Mouse (Mus musculus) forebrain, embryonic 11.5 days (tissue): Measurements from ENCODE around the gene Tpp2. TPM values are rescaled to one million over a fixed set of nuclear protein-coding genes. Genes with fewer than 3 reads are reported as not detected.
"Not testable (repeated sequence)": the region's sequence is repeated elsewhere in the genome, so short reads cannot be mapped to it uniquely, and the experiment has no call there.

Source experiments
- ATAC-seq: fragments of 200-750 bp; cut with Nextera tagmentation; replicated peaks from 2 replicates; pipeline ENCODE4 v1.8.0; 2017; ENCODE audit warnings: moderate TSS enrichment; ENCODE audit not compliant: low FRiP score
- DNase-seq: peaks from one replicate; pipeline ENCODE4 v3.0.0-alpha.2; 2017; ENCODE audit warnings: low spot score
- H3K27ac ChIP-seq: fragments of 300-500 bp; sonication (generic); 2 replicates; pipeline ENCODE4 v1.5.1; 2014; ENCODE audit warnings: low read depth, low read length
- H3K27me3 ChIP-seq: fragments of 300-500 bp; sonication (generic); 2 replicates; pipeline ENCODE4 v1.6.1; 2014; ENCODE audit warnings: mild to moderate bottlenecking, low read length, mixed read lengths; ENCODE audit not compliant: control insufficient read depth, insufficient read depth
- H3K36me3 ChIP-seq: fragments of 300-500 bp; sonication (generic); 2 replicates; pipeline ENCODE4 v1.6.1; 2014; ENCODE audit warnings: mild to moderate bottlenecking, low read length, moderate library complexity, mixed read lengths; ENCODE audit not compliant: control insufficient read depth, insufficient read depth
- H3K4me1 ChIP-seq: fragments of 300-500 bp; sonication (generic); replicated peaks from 2 replicates; pipeline ENCODE4 v1.6.1; 2014; ENCODE audit warnings: low read length, mixed read lengths; ENCODE audit not compliant: control insufficient read depth, insufficient read depth
- H3K4me2 ChIP-seq: fragments of 300-500 bp; sonication (generic); 2 replicates; pipeline ENCODE4 v1.6.1; 2014; ENCODE audit warnings: low read depth, mild to moderate bottlenecking, low read length, moderate library complexity, mixed read lengths; ENCODE audit not compliant: severe bottlenecking
- H3K4me3 ChIP-seq: fragments of 300-500 bp; sonication (generic); 2 replicates; pipeline ENCODE4 v1.5.1; 2014; ENCODE audit warnings: low read depth, low read length
- H3K9ac ChIP-seq: fragments of 300-500 bp; sonication (generic); 2 replicates; pipeline ENCODE4 v1.6.1; 2014; ENCODE audit warnings: low read length
- H3K9me3 ChIP-seq: fragments of 300-500 bp; sonication (generic); 2 replicates; pipeline ENCODE4 v1.6.1; 2016; ENCODE audit warnings: low read length, mixed read lengths; ENCODE audit not compliant: control insufficient read depth
- WGBS: fragments of 180-500 bp; shearing (Covaris S2); extraction: QIAGEN DNeasy Blood & Tissue Kit; methylation state at CpG from one replicate; pipeline ENCODE4 v1.1.7; 2014; 5-methylcytosine and 5-hydroxymethylcytosine counted together
- microRNA-seq: library from miRNA; unstranded; fragments of <30 nt; microRNA quantifications from one replicate; pipeline ENCODE4, GENCODE M21; 2016; ENCODE audit not compliant: insufficient number of aligned reads
- polyA plus RNA-seq: library from polyadenylated mRNA; unstranded; fragments of >200 nt; fragmentation: Nextera tagmentation; extraction: Ambion mirVana; gene quantifications from 2 replicates; pipeline ENCODE4 v1.2.1, GENCODE M21; 2014

Tpp2 gene
- polyA plus RNA-seq, 1 experiment from 2014 or later: 70.1 TPM

DNA sequence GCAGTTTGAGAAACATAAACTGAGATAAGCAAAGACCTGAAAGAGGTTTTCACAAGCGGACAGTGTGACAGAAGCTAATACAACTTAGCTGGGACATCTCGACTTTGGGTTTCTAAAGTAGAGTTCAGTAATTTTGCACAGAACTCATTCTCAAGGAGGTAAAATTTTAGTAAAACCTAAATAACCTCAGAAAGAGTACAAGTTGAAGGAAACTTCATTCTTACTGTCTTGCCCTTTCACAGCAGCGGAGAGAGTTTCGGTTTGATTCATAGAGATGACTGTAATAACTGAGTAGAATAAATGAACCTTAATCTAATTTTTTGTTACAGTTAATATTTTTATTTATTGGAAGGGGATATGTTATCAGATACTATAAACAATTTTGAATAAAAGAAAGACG lies 99.5 kb downstream of the Tpp2 start:
- Histone ChIP-seq H3K9me3 (no peaks in the 10 kb centered on the region), H3K36me3 (no peaks in the 10 kb centered on the region), H3K27me3 (no peaks in the 10 kb centered on the region), H3K4me1 (no peaks in the 10 kb centered on the region), H3K9ac (no peak overlapping the region), H3K27ac (no peak overlapping the region), H3K4me2 (no peak overlapping the region), H3K4me3 (no peak overlapping the region)
- DNase-seq: no peak
- no peak for ATAC-seq
- WGBS: 90% methylated on average over 5 of the region's 5 CpGs

DNA sequence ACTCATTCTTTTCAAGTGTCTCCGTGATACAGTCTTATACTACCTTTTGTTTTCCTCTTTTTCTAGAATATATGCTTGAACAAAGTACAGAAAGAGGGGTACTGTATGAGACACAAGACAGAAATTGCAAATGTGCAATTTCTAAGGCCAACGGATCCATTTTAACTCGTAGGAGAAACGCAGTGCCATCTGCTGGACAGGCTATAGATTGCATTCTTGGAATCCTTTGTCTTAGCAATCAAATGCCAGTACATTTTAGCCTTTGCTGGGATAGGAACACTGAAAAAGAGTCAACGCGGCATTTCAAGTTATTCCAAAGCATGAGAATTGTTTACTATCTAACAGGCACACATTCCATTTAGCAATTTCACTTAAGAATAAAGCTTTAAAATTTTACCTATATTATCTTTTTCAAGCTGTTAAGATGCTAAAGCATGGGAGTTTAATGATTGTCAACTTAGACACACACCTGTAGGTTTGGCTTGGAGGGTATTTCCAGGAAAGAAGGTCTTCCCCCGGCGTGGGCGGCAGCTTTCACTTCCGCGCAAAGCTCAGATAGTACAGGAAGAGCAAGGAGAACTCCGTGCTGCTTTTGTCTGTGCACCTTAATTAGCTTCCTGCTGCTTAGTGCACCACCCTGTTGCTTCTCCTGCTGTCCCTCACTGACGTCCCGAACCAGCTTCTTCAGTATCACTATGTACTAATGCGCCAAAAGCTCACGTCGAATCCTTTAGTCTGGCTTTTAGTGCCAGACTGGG lies 108.5 kb downstream of the Tpp2 start:
- H3K27me3 ChIP-seq: no peaks in the 10 kb centered on the region
- 0 out of 2 replicates have a peak, but pooled peaks cover 2% of the 10 kb centered on the region for H3K4me1 ChIP-seq
- H3K27ac ChIP-seq: no peak overlapping the region
- ATAC-seq (peak; percentile 70), DNase-seq (peak; percentile 77)
- peak overlapping the region; percentile 26 for H3K4me3 ChIP-seq
- no peaks in the 10 kb centered on the region for H3K36me3 ChIP-seq
- 1% methylated on average over 17 of the region's 17 CpGs for WGBS
- H3K9me3 ChIP-seq: no peaks in the 10 kb centered on the region
- H3K4me2 ChIP-seq: peak overlapping the region; percentile 57
- peak overlapping the region; percentile 52 for H3K9ac ChIP-seq

DNA sequence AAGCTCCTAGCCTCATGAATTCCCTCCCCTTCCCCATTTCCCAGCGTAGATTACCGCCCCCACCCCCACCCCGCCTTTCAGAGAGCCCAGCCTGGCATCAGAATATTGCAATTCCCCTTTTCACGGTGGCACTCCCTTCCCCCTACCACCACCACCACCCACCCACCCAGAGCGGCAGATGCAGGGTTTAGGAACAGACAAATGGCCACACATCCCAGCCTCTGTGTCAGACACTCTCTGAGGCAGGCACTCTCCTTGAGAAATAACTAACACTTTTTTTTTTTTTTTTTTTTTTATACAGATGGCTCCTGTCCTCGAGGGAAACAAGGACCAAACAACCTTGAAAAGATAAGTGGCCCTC lies 109.1 kb downstream of the Tpp2 start:
- DNase-seq (no peak), ATAC-seq (peak; percentile 76)
- Histone ChIP-seq H3K4me1 (0 out of 2 replicates have a peak, but pooled peaks cover 2% of the 10 kb centered on the region), H3K9me3 (no peaks in the 10 kb centered on the region), H3K27me3 (no peaks in the 10 kb centered on the region), H3K27ac (no peak overlapping the region), H3K9ac (peak overlapping the region; percentile 52), H3K36me3 (no peaks in the 10 kb centered on the region), H3K4me3 (peak overlapping the region; percentile 26), H3K4me2 (peak overlapping the region; percentile 57)
- WGBS: 6% methylated on average over 6 of the region's 6 CpGs

DNA sequence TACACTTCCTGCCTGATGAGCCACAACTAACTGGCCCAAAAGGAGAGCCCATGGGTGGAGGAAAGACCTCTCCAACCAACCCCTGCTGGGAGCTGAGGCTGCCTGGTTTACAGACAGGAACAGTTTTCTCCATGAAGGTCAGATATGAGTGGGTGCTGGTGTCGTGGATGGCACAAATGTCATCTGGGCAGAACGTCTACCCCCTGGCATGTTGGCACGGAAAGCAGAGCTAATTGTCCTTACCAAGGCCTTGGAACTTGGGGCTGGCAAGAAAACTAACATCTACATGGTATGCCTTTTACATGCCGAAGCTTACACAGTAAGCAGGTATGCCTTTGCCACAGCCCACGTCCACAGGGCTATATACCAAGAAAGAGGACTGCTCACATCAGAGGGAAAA lies 112.2 kb downstream of the Tpp2 start:
- not testable (repeated sequence) for ATAC-seq

DNA sequence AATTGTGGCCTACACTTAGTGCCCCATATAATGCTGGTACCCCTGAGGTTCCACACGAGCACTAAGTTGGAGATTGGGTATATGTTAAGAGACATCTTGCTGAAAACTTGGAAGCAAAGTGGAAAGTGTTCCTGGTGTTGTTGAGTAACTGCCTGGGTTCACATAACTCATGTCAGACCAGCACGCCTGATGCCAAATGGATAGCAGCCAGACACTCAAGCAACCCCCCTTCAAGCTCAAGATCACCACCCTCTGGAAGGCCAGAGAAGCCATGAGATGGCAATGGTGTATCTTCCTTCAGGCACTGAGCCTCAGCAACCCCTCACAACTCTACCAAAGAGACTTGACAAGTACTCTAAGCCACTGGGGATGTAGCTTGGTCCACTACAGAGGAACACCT lies 113.1 kb downstream of the Tpp2 start:
- H3K36me3 ChIP-seq: no peaks in the 10 kb centered on the region
- ATAC-seq (no peak), DNase-seq (no peak)
- H3K9me3 ChIP-seq: no peaks in the 10 kb centered on the region
- 85% methylated on average over 2 of the region's 2 CpGs for WGBS
- 0 out of 2 replicates have a peak, but pooled peaks cover 2% of the 10 kb centered on the region for H3K4me1 ChIP-seq
- H3K27me3 ChIP-seq: no peaks in the 10 kb centered on the region
- no peak overlapping the region for H3K4me2 ChIP-seq
- no peak overlapping the region for H3K27ac ChIP-seq
- no peak overlapping the region for H3K9ac ChIP-seq
- no peak overlapping the region for H3K4me3 ChIP-seq

More for the DNA sequence above, 112.2 kb downstream of the Tpp2 start:
- not testable (repeated sequence) for H3K4me1 ChIP-seq, H3K27me3 ChIP-seq, H3K4me2 ChIP-seq, H3K4me3 ChIP-seq, H3K9ac ChIP-seq, H3K9me3 ChIP-seq, H3K27ac ChIP-seq, H3K36me3 ChIP-seq, DNase-seq
- WGBS: 83% methylated on average over 5 of the region's 5 CpGs

Small RNA genes lying within 50 kb of the gene (microRNA-seq; reads per million reads assigned to microRNA genes)
- gene Gm24180: not detected

Other genes starting within 250 kb of the Tpp2 start
- 0.61 and 0.79 TPM in 2 replicates for gene 1500015O10Rik, start 203.0 kb upstream of the Tpp2 start, polyA plus RNA-seq
- 21.1 and 22.0 TPM in 2 replicates for gene Uxs1, start 105.8 kb upstream of the Tpp2 start, polyA plus RNA-seq
- gene Mettl21c, start 86.4 kb downstream of the Tpp2 start, polyA plus RNA-seq: 0.85 and 0.86 TPM in 2 replicates
- gene Gm8251, start 128.3 kb downstream of the Tpp2 start, polyA plus RNA-seq: 0.28 TPM in 2 replicates
- gene Tex30, start 168.8 kb downstream of the Tpp2 start, polyA plus RNA-seq: 116 and 123 TPM in 2 replicates
- 62.0 and 63.5 TPM in 2 replicates for gene Kdelc1, start 185.2 kb downstream of the Tpp2 start, polyA plus RNA-seq
- gene Bivm, start 185.3 kb downstream of the Tpp2 start, polyA plus RNA-seq: 27.6 and 32.1 TPM in 2 replicates
- 36.0 and 40.9 TPM in 2 replicates for gene Ercc5, start 214.1 kb downstream of the Tpp2 start, polyA plus RNA-seq